Mouse (Mus musculus) ES-Bruce4 (cell line): Measurements from ENCODE around the gene Exph5. TPM values are rescaled to one million over a fixed set of nuclear protein-coding genes. Genes with fewer than 3 reads are reported as not detected.

Experiments used
- H3K27ac ChIP-seq: 2 replicates; pipeline ENCODE4 v1.5.1; 2012; ENCODE audit warnings: low read length, inconsistent platforms; ENCODE audit not compliant: insufficient read depth
- H3K27me3 ChIP-seq: 2 replicates; pipeline ENCODE4 v1.6.1; 2012; ENCODE audit warnings: mild to moderate bottlenecking, low read length, inconsistent platforms; ENCODE audit not compliant: control insufficient read depth, poor library complexity, insufficient read depth, severe bottlenecking
- H3K36me3 ChIP-seq: 2 replicates; pipeline ENCODE4 v1.6.1; 2012; ENCODE audit warnings: inconsistent platforms, mild to moderate bottlenecking, low read length, moderate library complexity; ENCODE audit not compliant: control insufficient read depth, poor library complexity, insufficient read depth, severe bottlenecking
- H3K4me1 ChIP-seq: one replicate; pipeline ENCODE4 v1.8.1; 2011; ENCODE audit warnings: low read length; ENCODE audit not compliant: control insufficient read depth, insufficient read depth
- H3K4me3 ChIP-seq: 2 replicates; pipeline ENCODE4 v1.5.1; 2011; ENCODE audit warnings: low read depth, mild to moderate bottlenecking, low read length
- H3K9ac ChIP-seq: 2 replicates; pipeline ENCODE4 v1.6.1; 2012; ENCODE audit warnings: low read depth, mild to moderate bottlenecking, inconsistent platforms; ENCODE audit not compliant: poor library complexity, severe bottlenecking
- H3K9me3 ChIP-seq: replicated peaks from 2 replicates; pipeline ENCODE4 v1.6.1; 2012; ENCODE audit warnings: mild to moderate bottlenecking, low read length, inconsistent platforms; ENCODE audit not compliant: control insufficient read depth, poor library complexity, insufficient read depth, severe bottlenecking
- CTCF ChIP-seq: IDR thresholded peaks from one replicate; pipeline ENCODE4 v1.8.1; 2011; ENCODE audit warnings: low read depth, low read length
- EP300 ChIP-seq: IDR thresholded peaks from 2 replicates; pipeline ENCODE4 v1.6.1; 2011; ENCODE audit warnings: low read depth, low read length; ENCODE audit not compliant: insufficient read depth
- POLR2A ChIP-seq: IDR thresholded peaks from one replicate; pipeline ENCODE4 v1.8.1; 2011; ENCODE audit warnings: low read length; ENCODE audit not compliant: insufficient read depth
- polyA plus RNA-seq: library from polyadenylated mRNA; stranded (reverse); fragments of >200 nt; gene quantifications from 2 replicates; pipeline ENCODE4 v1.2.4, GENCODE M21; 2011; ENCODE audit warnings: low read depth; ENCODE audit not compliant: missing spikeins, insufficient read depth, insufficient read length

The Exph5 gene
- 0.40 and 0.64 TPM in 2 replicates for polyA plus RNA-seq

DNA sequence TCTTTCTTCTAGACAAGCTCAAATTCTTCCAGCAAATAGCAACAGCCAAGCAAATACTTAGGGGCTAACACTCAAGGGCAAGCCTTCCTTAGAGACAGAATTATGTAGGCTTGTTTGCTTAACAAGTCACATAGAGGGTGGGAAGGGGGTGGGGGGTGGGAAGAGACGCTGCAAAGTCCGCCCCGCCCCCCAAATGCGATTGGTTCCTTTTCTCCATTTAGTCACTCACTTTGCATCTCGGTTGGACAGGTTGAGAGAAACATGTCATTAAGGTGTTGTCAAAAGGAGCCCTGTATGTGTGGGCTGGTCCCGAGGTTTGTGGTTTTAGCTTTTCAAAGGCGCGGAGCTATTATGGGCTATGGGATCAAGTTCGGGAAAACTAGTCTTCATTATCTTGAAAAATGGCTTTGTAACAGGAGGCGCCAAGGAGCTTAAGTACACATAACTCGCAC, at the start of gene Exph5:
Gene Exph5, plus strand, starts transcription at position 402 of the 452 bp plus-strand sequence.
- no peaks in the 10 kb centered on the region for H3K9me3 ChIP-seq
- no peaks in the 10 kb centered on the region; the same call in 1 of the 2 replicates for H3K27me3 ChIP-seq
- H3K36me3 ChIP-seq, result no peaks in the 10 kb centered on the region
- H3K4me1 ChIP-seq, result no peaks in the 10 kb centered on the region
- no peak within 1 kb of the TSS for H3K27ac ChIP-seq
- H3K4me3 ChIP-seq, result peak within 1 kb of the TSS; percentile 24
- no peak within 1 kb of the TSS for H3K9ac ChIP-seq
- TF ChIP-seq POLR2A, result no peak
- no peak for TF ChIP-seq EP300
- no peak for TF ChIP-seq CTCF

DNA sequence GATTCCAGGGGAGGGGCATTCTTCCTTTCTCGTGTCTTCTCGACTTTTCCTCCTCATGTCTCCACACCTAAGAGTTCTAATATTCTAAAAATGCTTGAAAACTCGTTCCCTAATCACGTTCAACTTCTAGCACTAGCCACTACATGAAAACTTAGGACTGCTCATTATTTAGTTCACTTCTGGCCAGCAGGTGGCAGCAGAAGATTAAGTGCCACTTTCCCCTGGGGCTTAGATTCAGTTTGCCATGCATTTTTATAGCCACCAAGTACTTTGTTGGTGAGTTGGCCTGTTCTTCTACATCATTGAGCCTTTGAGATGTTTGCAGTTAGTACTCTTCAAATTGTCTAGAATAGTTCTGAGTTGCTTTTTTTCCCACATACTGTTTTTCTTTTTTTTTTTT, 47.1 kb upstream of the Exph5 start:
- H3K4me1 ChIP-seq, result no peaks in the 10 kb centered on the region
- peak; percentile 17 for TF ChIP-seq CTCF
- TF ChIP-seq EP300, result no peak
- H3K9me3 ChIP-seq, result no peaks in the 10 kb centered on the region
- no peak overlapping the region for H3K9ac ChIP-seq
- no peaks in the 10 kb centered on the region for H3K36me3 ChIP-seq
- H3K27ac ChIP-seq, result no peak overlapping the region
- no peaks in the 10 kb centered on the region for H3K27me3 ChIP-seq
- H3K4me3 ChIP-seq, result no peak overlapping the region

- no peaks in the 10 kb centered on the region for H3K9me3 ChIP-seq
- H3K4me1 ChIP-seq, result peaks cover 2% of the 10 kb centered on the region
- H3K9ac ChIP-seq, result no peak overlapping the region
- no peak overlapping the region for H3K4me3 ChIP-seq
- no peaks in the 10 kb centered on the region for H3K27me3 ChIP-seq
- no peaks in the 10 kb centered on the region for H3K36me3 ChIP-seq
- no peak overlapping the region for H3K27ac ChIP-seq
- TF ChIP-seq EP300 (no peak), POLR2A (no peak), CTCF (no peak)
Observed at GRCm38 (mm10) chr9:53256690-53257305, 44.7 kb upstream of the Exph5 start.

DNA sequence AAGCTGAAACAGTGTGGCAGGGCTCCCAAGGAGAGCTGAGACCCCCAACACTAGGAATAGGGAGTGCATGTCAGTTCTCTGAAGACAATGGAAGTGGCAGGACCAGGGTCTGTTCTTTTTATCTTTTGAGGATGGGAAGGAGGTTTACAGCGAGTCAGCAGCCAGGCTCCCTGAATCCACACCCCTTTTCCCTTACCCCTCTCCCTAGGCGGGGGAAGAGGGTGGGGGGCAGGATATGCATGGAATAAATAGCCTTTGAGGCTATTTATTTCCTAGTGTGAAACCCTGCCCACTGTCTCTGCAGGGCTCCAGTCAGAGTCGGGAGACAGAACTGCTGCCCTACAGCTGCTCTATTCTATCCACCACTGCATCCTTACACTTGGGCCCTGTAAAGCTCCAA, 43.7 kb upstream of the Exph5 start:
- H3K27ac ChIP-seq, result peak overlapping the region; percentile 26
- H3K36me3 ChIP-seq, result no peaks in the 10 kb centered on the region
- peaks cover 2% of the 10 kb centered on the region for H3K4me1 ChIP-seq
- H3K4me3 ChIP-seq, result no peak overlapping the region
- no peak overlapping the region for H3K9ac ChIP-seq
- H3K27me3 ChIP-seq, result no peaks in the 10 kb centered on the region
- TF ChIP-seq EP300 (0 out of 2 replicates have a peak, but pooled peaks have one; percentile 26), POLR2A (no peak)
- H3K9me3 ChIP-seq, result no peaks in the 10 kb centered on the region

GRCm38 (mm10) chr9:53258199-53258598, 43.3 kb upstream of the Exph5 start:
- no peak overlapping the region for H3K9ac ChIP-seq

GRCm38 (mm10) chr9:53264387-53264786, 37.1 kb upstream of the Exph5 start:
- no peak overlapping the region for H3K27ac ChIP-seq
- H3K9me3 ChIP-seq, result no peaks in the 10 kb centered on the region
- TF ChIP-seq POLR2A (no peak), CTCF (no peak), EP300 (no peak)

More at GRCm38 (mm10) chr9:53258199-53258598, 43.3 kb upstream of the Exph5 start:
- no peaks in the 10 kb centered on the region for H3K36me3 ChIP-seq
- H3K9me3 ChIP-seq, result no peaks in the 10 kb centered on the region
- TF ChIP-seq POLR2A, result no peak
- no peak for TF ChIP-seq CTCF
- TF ChIP-seq EP300, result no peak
- H3K4me3 ChIP-seq, result no peak overlapping the region
- H3K27ac ChIP-seq, result peak overlapping the region; percentile 26; the same call in 1 of the 2 replicates
- H3K27me3 ChIP-seq, result no peaks in the 10 kb centered on the region
- H3K4me1 ChIP-seq, result peaks cover 2% of the 10 kb centered on the region

More at GRCm38 (mm10) chr9:53264387-53264786, 37.1 kb upstream of the Exph5 start:
- peaks cover 2% of the 10 kb centered on the region for H3K4me1 ChIP-seq
- H3K36me3 ChIP-seq, result no peaks in the 10 kb centered on the region
- H3K4me3 ChIP-seq, result no peak overlapping the region
- no peak overlapping the region for H3K9ac ChIP-seq
- H3K27me3 ChIP-seq, result no peaks in the 10 kb centered on the region
